ENCODE assay signal across 7 mouse cellular contexts in the genomic region with DNA sequence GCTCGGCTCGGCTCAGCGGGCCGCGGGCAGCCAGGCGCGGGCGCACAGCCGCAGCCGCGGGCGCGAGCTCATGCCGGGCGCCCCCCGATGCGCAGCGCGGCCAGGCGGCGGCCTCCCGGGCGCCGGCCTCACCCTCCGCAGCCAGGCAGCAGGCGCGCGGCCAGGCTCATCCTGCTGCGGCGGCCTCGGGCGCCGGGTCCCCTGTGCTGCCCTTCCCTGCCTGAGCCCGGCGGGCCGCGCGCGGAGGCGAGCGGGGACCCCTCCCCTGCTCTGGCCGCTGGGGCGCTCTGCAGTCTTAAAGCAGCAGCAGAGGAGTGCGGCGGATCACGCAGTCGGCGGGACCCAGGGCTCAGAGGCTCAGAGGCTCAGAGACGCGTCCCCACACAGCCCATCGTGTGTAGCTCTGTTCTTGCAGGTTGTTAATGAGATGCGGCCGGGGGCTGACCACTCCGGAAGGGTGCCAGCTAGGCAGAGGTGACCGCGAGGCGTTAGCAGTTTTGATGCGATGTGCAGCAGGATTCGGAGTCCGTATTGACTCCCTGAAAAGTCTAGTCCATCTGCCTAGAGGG. TPM values are rescaled to one million over a fixed set of nuclear protein-coding genes. Genes with fewer than 3 reads are reported as not detected.
DNase-seq lines count a peak whose midpoint lies in the region; ATAC-seq and TF ChIP-seq lines count a peak whose summit lies in the region.

A gene (minus strand): TSS at position 240 of the 569 bp plus-strand sequence.

- peak; percentile 57 for ATAC-seq in lung, embryonic 16.5 days (ENCODE audit: low read depth)
- ATAC-seq in embryonic facial prominence, embryonic 13.5 days (ENCODE audit: insufficient number of reproducible peaks, insufficient read depth, low FRiP score, low TSS enrichment, low read depth): no peak
- peak; percentile 72 for ATAC-seq in hindbrain, embryonic 14.5 days (ENCODE audit: low FRiP score)
- ATAC-seq in megakaryocyte progenitor cell, adult 5-6 weeks (replicated peaks; ENCODE audit: poor library complexity): peak; percentile 37
- peak; percentile 18; the same call in 1 of the 2 replicates for ATAC-seq in stomach, postnatal 0 days (ENCODE audit: low FRiP score, low TSS enrichment)

- H3K9ac ChIP-seq in lung, embryonic 16.5 days (ENCODE audit: low read length): 0 out of 2 replicates have a peak within 1 kb of the TSS, but pooled peaks have one; percentile 11
- peak within 1 kb of the TSS; percentile 66 for H3K9ac ChIP-seq in embryonic facial prominence, embryonic 13.5 days
- peak within 1 kb of the TSS; percentile 96 for H3K9ac ChIP-seq in hindbrain, embryonic 14.5 days
- no peak within 1 kb of the TSS for H3K9ac ChIP-seq in stomach, postnatal 0 days (ENCODE audit: low read length)

- no peak for DNase-seq in lung, adult 2 months
- no peak for DNase-seq in hindbrain, embryonic 14.5 days (ENCODE audit: low spot score)
- DNase-seq in stomach, postnatal 0 days (ENCODE audit: low spot score): no peak
- no peak for DNase-seq in adrenal gland, adult 8-10 months

- no peak within 1 kb of the TSS for H3K27ac ChIP-seq in lung, embryonic 16.5 days (ENCODE audit: low read length)
- H3K27ac ChIP-seq in embryonic facial prominence, embryonic 13.5 days: no peak within 1 kb of the TSS
- H3K27ac ChIP-seq in hindbrain, embryonic 14.5 days: peak within 1 kb of the TSS; percentile 98
- H3K27ac ChIP-seq in stomach, postnatal 0 days (replicated peaks): no peak within 1 kb of the TSS

- H3K9me3 ChIP-seq in lung, embryonic 16.5 days (ENCODE audit: control insufficient read depth, low read length): no peaks in the 10 kb centered on the region
- no peaks in the 10 kb centered on the region for H3K9me3 ChIP-seq in embryonic facial prominence, embryonic 13.5 days
- no peaks in the 10 kb centered on the region for H3K9me3 ChIP-seq in hindbrain, embryonic 14.5 days (ENCODE audit: control insufficient read depth, low read length)
- H3K9me3 ChIP-seq in stomach, postnatal 0 days (ENCODE audit: control insufficient read depth, low read length): no peaks in the 10 kb centered on the region

- peaks cover 49% of the 10 kb centered on the region for H3K27me3 ChIP-seq in lung, embryonic 16.5 days (ENCODE audit: control insufficient read depth, insufficient read depth, low read depth, low read length)
- H3K27me3 ChIP-seq in embryonic facial prominence, embryonic 13.5 days: peaks cover 87% of the 10 kb centered on the region
- H3K27me3 ChIP-seq in hindbrain, embryonic 14.5 days (ENCODE audit: control insufficient read depth, insufficient read depth, low read length): 0 out of 2 replicates have a peak, but pooled peaks cover 4% of the 10 kb centered on the region
- peaks cover 14% of the 10 kb centered on the region; the same call in 1 of the 2 replicates for H3K27me3 ChIP-seq in stomach, postnatal 0 days (ENCODE audit: control insufficient read depth, insufficient read depth, low read length)

- under 1% methylated on average over 30 of the region's 60 CpGs for WGBS in lung, embryonic 16.5 days
- WGBS in lung, adult 2 months: 5% methylated on average over 59 of the region's 60 CpGs
- under 1% methylated on average over 51 of the region's 60 CpGs for WGBS in embryonic facial prominence, embryonic 13.5 days
- WGBS in hindbrain, embryonic 14.5 days: under 1% methylated on average over 51 of the region's 60 CpGs
- WGBS in stomach, postnatal 0 days: 1% methylated on average over 42 of the region's 60 CpGs

- no peak for TF ChIP-seq EP300 in stomach, postnatal 0 days (optimal IDR thresholded peaks at IDR 0.05)

- TF ChIP-seq POLR2A in lung, adult 2 months (IDR thresholded peaks at IDR 0.05; ENCODE audit: borderline replicate concordance, extremely low read depth, low read depth, low read length): no peak

- TF ChIP-seq CTCF in lung, adult 2 months (IDR thresholded peaks at IDR 0.05; ENCODE audit: insufficient read depth, low read length): no peak
- no peak for TF ChIP-seq CTCF in stomach, postnatal 0 days (IDR thresholded peaks at IDR 0.05; ENCODE audit: low read depth)

- no peaks in the 10 kb centered on the region for H3K36me3 ChIP-seq in lung, embryonic 16.5 days (ENCODE audit: control insufficient read depth, insufficient read depth, low read length)
- H3K36me3 ChIP-seq in embryonic facial prominence, embryonic 13.5 days: no peaks in the 10 kb centered on the region
- H3K36me3 ChIP-seq in hindbrain, embryonic 14.5 days (replicated peaks; ENCODE audit: control insufficient read depth, insufficient read depth): no peaks in the 10 kb centered on the region
- no peaks in the 10 kb centered on the region for H3K36me3 ChIP-seq in stomach, postnatal 0 days (ENCODE audit: control insufficient read depth, insufficient read depth, low read length)

- 0 out of 2 replicates have a peak, but pooled peaks cover 3% of the 10 kb centered on the region for H3K4me1 ChIP-seq in lung, embryonic 16.5 days (replicated peaks; ENCODE audit: control insufficient read depth, insufficient read depth, low read length)
- 0 out of 2 replicates have a peak, but pooled peaks cover 2% of the 10 kb centered on the region for H3K4me1 ChIP-seq in lung, adult 2 months (ENCODE audit: control insufficient read depth, insufficient read depth, low read length)
- H3K4me1 ChIP-seq in embryonic facial prominence, embryonic 13.5 days: peaks cover 6% of the 10 kb centered on the region
- peaks cover 24% of the 10 kb centered on the region for H3K4me1 ChIP-seq in hindbrain, embryonic 14.5 days (replicated peaks; ENCODE audit: control insufficient read depth, insufficient read depth, low read length)
- no peaks in the 10 kb centered on the region for H3K4me1 ChIP-seq in stomach, postnatal 0 days (replicated peaks; ENCODE audit: control insufficient read depth, insufficient read depth)

- peak within 1 kb of the TSS; percentile 91 for H3K4me2 ChIP-seq in lung, embryonic 16.5 days (ENCODE audit: low read depth, low read length)
- H3K4me2 ChIP-seq in embryonic facial prominence, embryonic 13.5 days: peak within 1 kb of the TSS; percentile 98
- H3K4me2 ChIP-seq in hindbrain, embryonic 14.5 days (replicated peaks): peak within 1 kb of the TSS; percentile 83
- H3K4me2 ChIP-seq in stomach, postnatal 0 days (replicated peaks; ENCODE audit: low read depth): peak within 1 kb of the TSS; percentile 57

- H3K4me3 ChIP-seq in lung, embryonic 16.5 days (ENCODE audit: low read length): peak within 1 kb of the TSS; percentile 51
- no peak within 1 kb of the TSS for H3K4me3 ChIP-seq in lung, adult 2 months (replicated peaks; ENCODE audit: extremely low read depth, low read depth, low read length)
- H3K4me3 ChIP-seq in embryonic facial prominence, embryonic 13.5 days: peak within 1 kb of the TSS; percentile 58
- H3K4me3 ChIP-seq in hindbrain, embryonic 14.5 days (replicated peaks; ENCODE audit: low read length): peak within 1 kb of the TSS; percentile 68
- peak within 1 kb of the TSS; percentile 37 for H3K4me3 ChIP-seq in stomach, postnatal 0 days (ENCODE audit: low read depth, low read length)

RNA-seq across cellular contexts. Expression of the gene that starts here (rescaled TPM):
- polyA plus RNA-seq in lung, embryonic 16.5 days (2015; fragmentation: Nextera tagmentation; extraction: Ambion mirVana): not detected in 2 replicates
- 0.05 TPM in 1 of 2 replicates, not detected in the other for polyA plus RNA-seq in lung, adult 2 months (2012; rRNA removed)
- 0.11 and 0.33 TPM in 2 replicates for polyA plus RNA-seq in embryonic facial prominence, embryonic 13.5 days (2015; fragmentation: Nextera tagmentation; extraction: Ambion mirVana)
- polyA plus RNA-seq in hindbrain, embryonic 14.5 days (2014; fragmentation: Nextera tagmentation; extraction: Ambion mirVana): 17.1 and 17.5 TPM in 2 replicates
- total RNA-seq in megakaryocyte progenitor cell, adult 5-6 weeks (2015): 0.15 TPM in 1 of 2 replicates, not detected in the other
- 0.07 TPM in 1 of 2 replicates, not detected in the other for total RNA-seq in megakaryocyte progenitor cell, adult 5-6 weeks (2017)
- polyA plus RNA-seq in stomach, postnatal 0 days (2015; fragmentation: Nextera tagmentation; extraction: Ambion mirVana): 0.08 and 0.13 TPM in 2 replicates
- under 1 TPM in 3 of 4 experiments, not detected in 1; 0.03 to 0.28 (median 0.03) TPM for total RNA-seq in adrenal gland, adult 8-10 months (2022)

Comparison
In these comparisons a context has a peak if more than half of its experiments do, and no peak if none do; other contexts are left out.
1. RNA of the gene that starts here (polyA plus RNA-seq): 17.1 to 17.5 TPM in hindbrain, embryonic 14.5 days; 0.08 to 0.13 TPM in stomach, postnatal 0 days, 0.11 to 0.33 TPM in embryonic facial prominence, embryonic 13.5 days, 0.05 TPM in lung, adult 2 months and not detected in lung, embryonic 16.5 days; every median in the first group is over 10 times any median in the second.
2. Peak in ATAC-seq, H3K4me3 ChIP-seq, H3K9ac ChIP-seq and H3K4me2 ChIP-seq in lung, embryonic 16.5 days; RNA of the gene not detected or under 1 TPM.
3. Peak in ATAC-seq in megakaryocyte progenitor cell, adult 5-6 weeks; RNA of the gene not detected or under 1 TPM.
4. Peak in ATAC-seq, H3K4me3 ChIP-seq and H3K4me2 ChIP-seq in stomach, postnatal 0 days; RNA of the gene not detected or under 1 TPM.
5. Peak in every context shown above with its lines, with median percentiles within 50 percentile points of each other: H3K4me2 ChIP-seq.